Mouse (Mus musculus) neutrophil, adult 59 days (primary cell): ENCODE measurements around the gene Slc6a14. TPM values are rescaled to one million over a fixed set of nuclear protein-coding genes. Genes with fewer than 3 reads are reported as not detected.

Experiments
- total RNA-seq, 2 experiments: library from RNA; stranded (reverse); gene quantifications; 1 replicate in 1 of 2; 2 replicates in 1 of 2; pipeline ENCODE4 v1.2.4; 2023

The Slc6a14 gene
- not detected for total RNA-seq

DNA sequence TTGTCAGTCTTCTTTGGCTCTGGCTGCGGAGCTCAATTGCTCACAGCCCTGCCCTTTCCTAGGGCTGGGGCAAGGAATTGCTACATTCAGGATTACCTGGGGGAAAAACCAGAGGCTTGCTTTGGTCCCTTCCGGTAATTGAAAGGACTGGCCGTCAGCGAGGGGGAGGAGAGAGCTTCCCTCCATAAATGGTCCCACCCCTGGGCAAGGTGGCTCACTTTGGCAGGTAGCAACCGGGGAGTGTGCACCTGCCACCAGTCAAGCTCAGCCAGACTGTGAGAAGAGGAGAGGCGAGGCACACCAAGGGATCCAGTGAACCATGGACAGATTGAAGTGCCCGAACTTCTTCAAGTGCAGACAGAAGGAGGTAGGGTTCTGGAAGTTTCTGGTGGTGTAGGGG lies at the start of gene Slc6a14:
TSS of gene Slc6a14 (plus strand) at position 68 of the 400 bp plus-strand sequence.

DNA sequence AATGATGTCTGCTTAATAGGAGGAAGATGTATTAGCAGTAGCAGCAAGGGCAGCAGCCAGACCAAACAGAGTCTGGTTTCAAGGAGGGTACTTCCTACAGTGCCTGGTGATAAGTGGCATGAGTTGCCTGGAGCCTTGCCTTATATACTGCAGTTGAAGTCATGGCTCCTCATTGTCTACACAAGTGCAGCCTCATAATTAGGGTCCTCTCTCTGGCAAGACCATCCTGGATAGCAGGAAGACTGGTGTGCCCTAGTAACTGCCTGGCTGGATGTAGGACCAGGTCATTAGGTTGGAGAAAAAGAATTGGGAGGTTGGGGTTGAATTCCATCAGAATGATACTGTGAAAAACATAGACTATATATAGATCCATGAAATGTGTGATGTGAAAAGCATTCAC lies 30.3 kb downstream of the Slc6a14 start, which contains the start of gene Gm28269:
TSS of gene Gm28269 (minus strand) at position 101 of the 400 bp plus-strand sequence.

Other genes starting within 250 kb of the Slc6a14 start
- not detected for gene Agtr2, start 230.4 kb upstream of the Slc6a14 start, total RNA-seq
- gene Gm28269, start 30.2 kb downstream of the Slc6a14 start, total RNA-seq: not detected